Mouse (Mus musculus): ENCODE results near the gene Myt1.

GRCm38 (mm10) chr2:181752626-181753025 lies 10.5 kb upstream of the Myt1 start:
- TF ChIP-seq CTCF (conservative IDR thresholded peaks at IDR 0.05; ENCODE audit: insufficient read depth, insufficient read length, low read depth, low read length) (no peak), POLR2A (IDR thresholded peaks at IDR 0.05; ENCODE audit: low read depth, low read length) (no peak)
